Mouse (Mus musculus): ENCODE results near the gene Eci1.

Eci1 gene

GRCm38 (mm10) chr17:24473612-24474275, 47.3 kb downstream of the Eci1 start, which contains the start of gene Bricd5:
Bricd5 (plus strand) TSS chr17:24473884.
- DNase-seq (ENCODE audit: low spot score): no peak

GRCm38 (mm10) chr17:24474557-24474956, 48.1 kb downstream of the Eci1 start:
- no peak for DNase-seq (ENCODE audit: low spot score)

GRCm38 (mm10) chr17:24475586-24475985, 49.1 kb downstream of the Eci1 start:
- DNase-seq (ENCODE audit: low spot score): no peak

- DNase-seq (ENCODE audit: low spot score): no peak
Observed at GRCm38 (mm10) chr17:24476022-24476776, 49.8 kb downstream of the Eci1 start.

- no peak for DNase-seq (ENCODE audit: low spot score)
Observed at GRCm38 (mm10) chr17:24477053-24477984, 50.9 kb downstream of the Eci1 start.

- DNase-seq (ENCODE audit: low spot score): no peak
Observed at GRCm38 (mm10) chr17:24477985-24478600, 51.7 kb downstream of the Eci1 start.

GRCm38 (mm10) chr17:24478663-24479380, 52.4 kb downstream of the Eci1 start, which contains the start of gene Mlst8:
Mlst8 (minus strand) TSS chr17:24479078.
- peak; percentile 97 for DNase-seq (ENCODE audit: low spot score)

GRCm38 (mm10) chr17:24479431-24479830, 53.0 kb downstream of the Eci1 start:
- no peak for DNase-seq (ENCODE audit: low spot score)

- DNase-seq (ENCODE audit: low spot score): no peak
Observed at GRCm38 (mm10) chr17:24480201-24480826, 53.9 kb downstream of the Eci1 start.

GRCm38 (mm10) chr17:24481027-24481815, 54.8 kb downstream of the Eci1 start:
- DNase-seq (ENCODE audit: low spot score): no peak

- DNase-seq (ENCODE audit: low spot score): no peak
Observed at GRCm38 (mm10) chr17:24483495-24483894, 57.1 kb downstream of the Eci1 start.

GRCm38 (mm10) chr17:24485090-24485860, 58.8 kb downstream of the Eci1 start:
- no peak for DNase-seq (ENCODE audit: low spot score)

- no peak for DNase-seq (ENCODE audit: low spot score)
Observed at GRCm38 (mm10) chr17:24488186-24488661, 61.8 kb downstream of the Eci1 start, which contains the start of gene Caskin1. Caskin1 (plus strand) TSS chr17:24488601.

GRCm38 (mm10) chr17:24488662-24489264, 62.3 kb downstream of the Eci1 start:
- no peak for DNase-seq (ENCODE audit: low spot score)

Measured in ovary, postnatal 10 days (tissue).